Mouse (Mus musculus) lung, adult 18-20 months (tissue): ENCODE results near the gene Synrg.
A peak's percentile ranks its signal among the peaks of the same experiment; 100 is the strongest.

Source experiments
- DNase-seq, 2 experiments: peaks; one replicate each; pipeline ENCODE4 v3.0.0; 2022; ENCODE audit warnings: mixed read lengths in 2 of 2

The Synrg gene

DNA sequence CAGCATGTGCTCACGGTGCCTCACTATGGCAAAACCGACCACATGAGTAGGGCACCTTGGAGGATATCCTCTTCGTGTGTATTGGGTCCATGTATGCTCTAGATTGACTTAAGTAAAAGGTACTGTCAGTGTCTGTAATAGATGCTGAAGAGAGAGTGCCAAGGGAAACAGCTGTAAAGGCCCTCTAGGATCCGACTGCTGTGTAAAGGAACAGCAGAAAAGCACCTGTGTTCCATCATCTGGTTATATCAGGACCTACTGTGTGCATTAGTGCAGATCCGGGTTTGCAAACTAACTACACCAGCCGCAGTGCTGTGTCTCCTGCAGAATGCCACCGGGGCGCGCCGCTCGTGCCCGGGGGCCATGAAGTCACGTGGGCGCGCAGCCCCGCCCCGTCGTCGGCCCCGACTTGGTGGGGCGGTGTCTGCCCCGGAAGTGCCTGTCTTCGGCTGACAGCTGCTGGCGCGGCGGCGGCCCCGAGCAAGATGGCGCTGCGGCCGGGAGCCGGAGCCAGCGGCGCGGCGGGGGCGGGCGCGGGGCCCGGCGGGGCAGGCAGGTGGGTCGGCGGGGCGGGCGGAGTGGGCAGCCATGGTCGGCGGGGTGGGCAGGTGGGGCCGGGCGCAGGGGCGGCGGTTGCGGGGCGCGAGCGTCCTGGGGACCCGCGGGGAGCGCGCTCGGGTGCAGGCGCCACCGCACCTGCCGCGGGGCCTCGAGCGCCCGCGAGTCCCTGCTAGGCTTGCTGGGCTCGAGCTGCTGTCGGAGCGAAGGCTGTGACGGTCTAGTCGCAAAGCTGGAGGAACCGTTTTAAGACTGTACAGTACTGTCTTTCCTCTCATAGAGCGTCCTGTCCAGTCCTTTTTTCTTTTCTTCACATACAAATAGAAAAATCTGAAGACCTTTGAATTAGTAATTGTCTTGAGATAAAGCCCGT, at the start of gene Synrg:
Gene Synrg, plus strand, starts transcription at position 438 of the 931 bp plus-strand sequence.
- peak; percentile 89 to 93 for DNase-seq

DNA sequence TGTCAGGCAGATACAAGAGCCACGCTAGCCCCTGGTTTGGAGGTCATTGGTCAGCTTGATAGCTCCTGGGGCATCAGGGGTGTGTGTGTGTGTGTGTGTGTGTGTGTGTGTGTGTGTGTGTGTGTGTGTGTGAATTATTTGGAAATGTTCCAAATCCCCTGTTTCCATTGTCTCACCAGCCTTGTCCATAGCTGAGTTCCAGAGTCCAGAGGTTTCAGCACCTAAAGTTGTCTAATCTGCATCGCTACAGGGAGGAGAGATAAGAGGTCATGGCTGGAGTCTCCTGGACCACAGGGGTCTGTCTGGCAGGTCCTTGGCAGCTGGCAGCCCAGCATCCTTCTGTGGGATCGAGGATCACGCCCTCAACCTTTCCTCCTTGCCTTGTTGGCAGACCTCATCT, 49.7 kb upstream of the Synrg start:
- no peak for DNase-seq

DNA sequence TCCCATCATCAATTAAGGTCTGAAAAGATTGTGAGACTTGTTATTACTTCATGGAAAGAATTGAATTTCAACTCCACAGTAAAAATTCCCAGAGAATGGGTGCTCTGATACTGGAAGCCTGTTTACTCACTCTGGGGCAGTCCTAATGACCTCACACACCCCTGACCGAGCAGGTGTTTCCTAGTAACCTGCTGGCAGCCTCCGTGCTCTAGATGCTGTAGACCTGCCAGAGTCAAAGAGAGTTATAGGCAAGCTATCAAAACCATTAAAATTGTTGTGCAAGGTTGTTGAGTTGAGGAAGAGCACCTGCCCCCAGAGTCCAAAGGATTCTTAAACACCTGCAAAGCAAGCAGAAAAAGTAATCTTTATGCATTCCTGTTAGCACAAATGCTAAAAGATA, 41.6 kb upstream of the Synrg start:
- DNase-seq = peak; percentile 40 to 67

DNA sequence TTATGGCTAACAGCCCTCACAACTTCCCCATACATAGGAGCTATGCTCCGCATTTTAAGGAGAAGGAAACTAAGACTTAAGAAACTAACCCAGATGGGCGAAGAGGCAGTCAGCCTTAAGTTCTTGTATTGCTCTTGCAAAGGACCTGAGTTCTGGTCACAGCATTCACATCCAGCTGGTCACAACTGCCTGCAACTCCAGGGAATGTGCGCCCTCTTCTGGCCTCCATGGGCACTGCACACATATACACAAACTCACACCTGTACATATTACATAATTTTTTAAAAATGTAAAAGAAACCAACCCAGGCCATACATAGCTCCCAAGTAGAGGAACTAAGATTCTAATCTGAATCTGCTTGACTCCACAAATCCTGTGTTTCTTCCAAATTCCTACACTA, 37.1 kb upstream of the Synrg start:
- no peak for DNase-seq

DNA sequence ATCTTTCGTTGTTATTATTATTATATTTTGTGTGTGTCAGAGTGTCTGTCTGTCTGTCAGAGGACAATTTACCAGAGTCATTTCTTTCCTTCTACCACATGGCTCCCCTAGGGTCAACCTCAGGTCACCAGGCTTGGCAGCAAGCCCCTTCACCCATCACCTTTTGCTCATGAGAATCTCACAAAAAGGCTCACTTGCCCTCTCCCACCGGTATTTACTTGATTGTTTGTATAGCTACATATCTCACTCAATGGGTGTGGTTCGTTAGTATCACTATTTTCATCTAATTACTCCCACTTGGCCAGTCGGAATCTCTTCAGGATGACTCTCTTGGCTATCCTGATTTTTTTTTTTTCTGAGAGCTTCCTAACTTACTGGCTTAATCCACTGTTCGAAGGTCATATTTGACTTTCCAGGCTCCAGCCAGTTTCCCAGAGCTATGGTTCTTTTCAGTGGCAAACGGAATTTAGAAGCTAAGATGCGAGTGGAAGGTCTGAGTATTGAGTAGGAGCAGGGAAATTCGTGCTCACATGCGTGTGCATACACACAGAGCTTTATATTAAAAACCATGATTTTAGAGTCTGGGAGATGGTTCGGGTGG, 31.6 kb upstream of the Synrg start:
- no peak for DNase-seq

DNA sequence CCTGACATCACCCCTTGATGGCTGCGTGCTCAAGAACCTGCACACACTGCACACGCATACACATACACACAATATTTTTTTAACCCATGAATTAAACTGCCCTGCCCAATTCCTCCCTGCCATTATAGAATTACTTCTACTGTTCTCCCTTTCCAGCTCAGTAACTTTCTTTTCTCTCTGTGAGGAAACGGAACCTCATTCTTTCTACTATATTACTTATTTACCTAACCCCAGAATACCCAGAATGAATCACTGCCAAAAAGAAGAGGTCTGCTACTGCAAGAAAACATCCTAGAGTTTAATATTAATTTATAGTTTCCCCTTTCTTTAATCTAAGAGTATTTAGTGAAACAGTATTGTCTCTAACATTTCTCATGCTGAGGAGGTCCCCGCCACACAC, 30.9 kb upstream of the Synrg start:
- no peak for DNase-seq

DNA sequence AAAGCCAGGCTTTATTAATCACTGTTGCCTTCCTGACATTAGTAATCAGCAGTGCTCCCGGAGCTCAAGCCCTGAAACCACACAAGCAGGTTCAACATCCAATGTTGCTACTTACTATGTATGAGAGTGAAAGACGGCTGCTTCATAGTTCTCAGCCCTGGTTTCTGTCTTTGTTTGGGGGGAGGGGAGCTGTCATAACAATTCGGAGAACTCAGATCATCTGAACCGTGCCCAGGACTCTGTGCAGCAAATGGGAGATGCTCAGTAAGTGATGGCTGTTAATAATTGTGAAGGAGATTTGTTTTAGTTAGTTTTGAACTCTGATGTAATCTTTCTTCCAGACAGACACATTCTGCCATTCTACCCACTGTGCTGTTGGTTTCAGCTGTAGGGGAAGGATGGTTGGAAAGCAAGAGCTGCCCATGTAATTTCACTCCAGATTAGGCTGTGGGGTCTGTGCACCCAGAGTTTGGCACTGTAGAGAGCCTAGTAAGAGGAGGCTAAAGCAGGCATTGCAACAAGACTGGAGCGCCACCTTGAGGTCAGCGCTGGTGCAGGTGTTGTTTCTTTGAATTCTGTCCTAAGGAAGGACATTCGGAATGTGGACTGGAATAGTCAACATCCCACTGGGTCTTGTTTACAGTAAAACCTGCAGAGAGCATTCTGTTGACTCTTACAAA, 28.1 kb upstream of the Synrg start:
- peak; percentile 68 to 74 for DNase-seq

DNA sequence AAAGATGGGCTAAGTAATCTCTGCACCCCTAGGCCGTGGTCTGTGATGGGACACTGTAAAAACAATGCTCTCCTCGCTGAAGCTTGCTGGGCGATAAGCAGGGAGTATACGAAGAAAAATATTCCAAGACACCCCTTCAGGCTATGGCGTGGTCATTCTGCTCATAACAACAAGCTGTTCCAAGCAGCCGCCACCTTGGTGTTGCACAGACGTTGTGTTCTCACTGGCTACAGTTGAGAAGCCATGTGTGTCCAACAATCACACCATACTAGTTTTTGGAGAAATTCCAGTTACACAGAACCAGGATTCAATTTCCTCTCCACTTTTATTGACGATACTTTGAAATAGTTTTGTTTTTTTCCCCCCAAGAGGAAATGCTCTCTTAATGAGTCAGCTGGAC, 25.7 kb upstream of the Synrg start:
- no peak for DNase-seq

DNA sequence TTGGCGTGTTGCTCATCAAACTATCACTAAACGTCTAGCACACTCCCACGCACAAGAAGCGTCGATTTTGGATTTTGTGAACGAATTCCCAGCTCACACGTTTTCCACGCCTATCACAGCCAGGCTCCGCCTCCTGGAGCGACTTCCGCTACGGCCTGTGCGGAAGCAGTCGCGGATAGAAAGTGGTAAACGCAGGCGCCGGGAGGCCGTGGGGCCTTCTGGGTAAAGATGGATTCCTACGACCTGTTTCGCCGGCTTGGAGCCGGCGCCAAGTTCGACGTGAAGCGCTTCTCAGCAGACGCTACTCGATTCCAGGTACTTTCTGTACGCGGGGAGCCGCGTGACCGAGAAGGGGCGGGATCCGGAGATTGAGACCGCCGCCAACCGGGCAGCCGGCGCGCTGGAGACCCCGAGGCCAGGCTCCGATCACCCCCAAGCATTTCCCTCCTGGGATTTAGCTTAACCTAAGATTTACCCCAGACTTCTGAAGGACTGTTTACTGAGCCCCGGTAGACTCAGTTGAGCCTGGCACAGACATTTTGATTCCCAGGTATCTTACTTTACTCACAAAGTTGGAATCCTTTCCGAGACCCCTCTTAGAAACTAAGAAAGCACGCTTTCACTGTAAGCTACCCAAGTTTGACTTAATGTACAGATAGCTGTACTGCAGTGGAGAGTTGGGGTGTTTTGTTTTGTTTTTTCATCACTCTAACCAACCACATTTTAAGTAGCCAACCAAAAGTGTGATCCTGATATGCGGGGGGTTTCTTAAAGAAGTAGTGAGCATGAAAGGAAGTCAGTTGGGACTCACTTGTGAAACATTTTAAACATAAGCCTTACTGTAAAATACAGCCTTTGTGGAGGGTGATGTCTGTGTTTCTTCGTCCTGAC, 22.0 kb upstream of the Synrg start, which contains the start of gene Ddx52:
Gene Ddx52, plus strand, starts transcription at position 113 of the 891 bp plus-strand sequence.
- peak; percentile 87 to 91 for DNase-seq

DNA sequence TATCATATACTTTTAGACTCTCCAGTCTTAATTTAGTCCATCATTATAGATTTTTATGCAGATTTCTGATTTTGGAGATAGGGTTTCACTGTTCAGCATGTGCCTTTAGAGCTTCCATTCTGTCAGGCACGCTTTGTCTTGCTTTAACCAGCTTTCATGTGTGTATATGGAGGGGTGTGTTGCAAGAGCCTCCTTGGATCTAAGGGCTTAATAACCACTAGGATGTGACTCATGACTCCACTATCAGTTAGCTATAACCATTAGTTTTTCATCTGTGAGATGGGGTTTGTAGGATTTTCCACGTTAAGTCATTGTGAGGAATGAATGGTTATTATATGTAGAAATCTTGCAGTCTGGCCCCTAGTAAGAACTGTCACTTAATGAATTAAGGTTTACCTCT, 7.4 kb upstream of the Synrg start:
- DNase-seq = no peak

DNA sequence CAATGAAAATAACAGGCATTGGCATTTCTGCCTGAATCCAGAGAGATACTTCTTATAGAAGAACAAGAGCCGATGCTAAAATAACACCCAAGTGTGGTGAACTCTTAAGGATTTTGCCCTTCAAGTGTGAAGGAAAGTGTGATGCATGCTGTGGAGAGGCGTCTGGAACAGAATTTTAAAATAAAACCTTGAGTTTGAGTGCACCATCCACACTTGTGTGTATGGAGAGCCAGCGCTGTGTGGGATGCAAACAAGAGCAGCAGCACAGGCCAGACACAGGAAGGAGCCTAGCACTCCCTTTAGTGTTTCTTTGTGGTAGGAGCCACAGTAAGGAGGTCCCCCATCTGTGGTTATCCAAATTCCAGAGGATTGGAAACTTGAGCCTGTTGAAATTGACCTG, 2.2 kb upstream of the Synrg start:
- DNase-seq = no peak

DNA sequence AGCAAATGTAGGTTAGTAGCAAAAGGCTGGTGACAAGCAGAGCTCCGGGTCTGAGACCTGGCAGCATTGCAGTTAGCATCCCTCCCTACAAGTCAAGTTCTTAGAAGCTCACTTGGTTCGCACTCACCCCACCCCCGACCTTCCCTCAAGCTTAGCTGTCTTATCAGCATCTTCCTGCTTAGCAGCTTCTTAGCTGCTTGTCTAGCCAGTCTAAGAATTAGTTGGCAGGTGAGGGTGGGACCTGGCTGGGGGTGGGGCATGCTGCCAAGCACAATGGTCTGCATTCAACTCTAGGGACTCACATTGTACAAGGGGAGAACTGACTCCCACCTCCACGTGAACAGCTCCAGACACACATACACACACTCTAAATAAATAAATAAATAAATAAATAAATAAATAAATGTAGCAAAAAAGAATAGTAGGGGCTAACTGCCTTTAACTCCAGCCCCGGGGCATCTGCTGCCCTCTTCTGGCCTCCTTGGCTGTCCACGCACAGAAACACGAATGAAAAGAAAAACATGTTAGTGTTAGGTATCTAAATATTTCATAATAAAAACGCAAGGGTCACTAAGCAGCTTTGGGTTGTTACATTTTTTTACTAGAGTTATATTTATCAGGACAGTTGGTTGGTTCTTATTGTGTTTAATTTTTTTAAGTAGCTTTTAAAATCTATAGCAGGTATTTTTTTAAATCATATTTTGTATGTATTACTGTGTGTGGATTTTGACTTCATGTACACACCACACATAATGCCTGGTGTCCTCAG, 3.4 kb downstream of the Synrg start:
- DNase-seq = peak in 1 of 2 experiments; percentile 10

DNA sequence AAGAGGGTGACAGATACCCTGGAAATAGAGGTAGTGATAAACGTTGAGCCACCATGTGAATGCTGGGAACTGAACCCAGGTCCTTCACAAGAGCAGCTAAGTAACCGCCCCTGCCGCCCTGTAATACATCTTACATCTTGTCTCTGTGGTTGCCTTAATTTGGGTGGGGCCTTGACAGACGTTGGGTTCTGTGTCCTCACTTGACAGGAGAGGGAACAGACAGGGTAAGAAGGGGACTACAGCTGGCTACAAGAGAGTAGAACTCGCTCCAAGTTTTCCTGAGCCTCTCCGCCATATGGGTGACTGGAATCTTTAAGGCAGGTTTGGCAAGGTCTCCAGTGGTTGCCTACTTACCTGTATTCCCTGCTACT, 4.0 kb downstream of the Synrg start:
- DNase-seq = no peak

DNA sequence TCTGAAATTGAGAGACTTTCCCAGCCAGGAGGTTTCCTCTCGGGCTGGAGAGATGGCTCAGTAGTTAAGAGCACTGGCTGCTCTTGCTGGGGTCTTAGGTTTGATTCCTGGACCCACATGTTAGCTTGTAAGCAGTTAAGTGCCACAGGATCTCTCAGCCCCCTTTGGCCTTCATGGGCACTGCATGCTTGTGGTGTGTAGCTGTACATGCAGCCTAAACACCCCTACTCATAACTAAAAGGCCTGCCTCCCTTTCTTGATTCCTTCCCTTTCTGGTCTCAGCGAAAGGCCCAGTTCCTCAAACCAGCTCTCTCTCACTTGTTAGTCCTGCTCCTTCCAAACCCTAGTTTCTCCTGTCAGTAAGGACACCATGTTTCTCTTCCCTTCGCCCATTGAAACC, 4.8 kb downstream of the Synrg start:
- no peak for DNase-seq

DNA sequence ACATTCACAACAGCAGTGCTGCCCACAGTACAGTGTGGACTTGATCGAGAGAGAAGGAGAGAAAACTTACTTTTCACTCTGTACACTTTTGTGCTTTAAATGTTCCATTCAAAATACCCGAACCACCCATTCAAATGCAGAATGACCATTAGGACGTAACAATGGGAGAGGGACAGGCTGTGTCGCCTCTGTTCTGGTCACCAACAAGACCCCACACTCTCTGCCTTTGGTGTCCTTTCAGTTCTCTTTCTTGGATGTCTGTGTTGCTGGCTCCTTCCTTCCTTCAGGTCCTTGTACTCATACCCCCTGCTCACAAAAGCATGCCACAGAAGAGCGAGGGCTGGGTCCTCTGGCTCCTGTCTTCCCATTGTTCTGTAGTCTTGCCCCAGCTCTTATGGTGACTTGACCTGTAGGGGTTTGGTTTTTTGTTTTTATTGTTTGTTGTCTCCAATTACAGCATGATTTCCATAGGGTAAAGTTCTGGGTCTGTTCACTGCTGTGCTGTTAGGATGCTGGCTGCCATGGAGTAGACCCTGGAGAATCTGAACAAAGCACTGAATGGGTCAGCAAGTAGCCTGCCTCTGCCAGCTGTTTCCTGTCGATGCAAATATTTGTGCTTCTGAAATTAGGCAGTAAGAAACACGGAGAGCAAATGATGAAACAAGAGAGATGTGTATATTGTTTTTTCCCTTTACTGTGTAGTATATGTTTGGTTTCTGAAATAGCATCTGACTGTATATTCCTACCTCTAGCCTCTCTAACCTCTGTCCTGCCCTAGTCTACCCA, 10.5 kb downstream of the Synrg start:
- DNase-seq = no peak

DNA sequence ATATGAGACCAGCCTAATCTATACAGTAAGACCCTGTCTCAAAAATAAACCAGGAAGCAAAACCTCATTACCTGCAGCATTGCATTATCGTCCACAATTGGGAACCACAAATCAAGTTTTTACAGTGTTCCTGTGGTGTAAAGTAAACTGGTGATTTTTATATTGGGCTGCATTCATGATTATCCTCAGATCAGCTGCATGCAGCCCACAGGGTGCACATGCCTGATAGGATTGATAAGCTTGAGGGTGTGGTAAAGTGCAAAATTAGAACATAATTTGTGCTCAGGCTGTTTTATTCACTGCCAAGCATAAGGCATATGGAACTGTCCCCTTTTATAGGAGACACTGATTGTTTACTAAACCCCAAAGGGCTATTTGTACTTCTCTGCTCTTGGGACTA, 11.3 kb downstream of the Synrg start:
- no peak for DNase-seq

DNA sequence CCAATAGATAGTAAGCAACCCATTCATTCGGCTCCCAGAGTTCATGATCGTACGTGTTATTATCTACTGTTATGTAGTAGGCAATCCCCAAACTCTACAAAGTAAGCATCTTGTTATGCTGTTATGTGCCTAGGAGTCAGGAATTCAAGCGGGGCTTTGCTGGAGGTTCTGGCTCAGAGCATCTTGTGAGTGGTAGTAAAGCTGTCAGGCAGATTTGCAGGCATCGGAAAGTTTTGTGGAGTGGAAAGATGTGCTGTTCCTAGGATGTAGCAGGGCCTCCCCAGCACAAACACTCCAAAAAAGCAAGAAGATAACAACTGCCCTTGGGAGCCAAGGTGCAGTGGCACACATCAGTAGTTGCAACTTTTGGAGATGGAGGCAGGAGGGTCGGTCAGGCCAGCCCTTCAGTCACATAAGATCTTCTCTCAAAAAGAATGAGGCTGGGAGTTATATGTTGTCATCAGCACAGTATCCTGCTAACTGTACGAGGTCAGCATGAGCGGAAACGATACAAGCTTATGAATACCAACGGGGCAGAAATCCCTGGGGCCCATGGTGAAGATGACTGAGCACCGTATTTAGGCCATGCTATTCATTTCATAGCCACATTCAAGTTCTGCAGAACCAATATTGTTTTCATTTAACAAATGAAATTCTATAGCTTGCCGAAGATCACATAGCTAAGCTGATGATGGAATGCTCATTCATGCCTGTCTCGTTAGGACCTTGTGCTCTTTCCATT, 12.2 kb downstream of the Synrg start:
- no peak for DNase-seq

DNA sequence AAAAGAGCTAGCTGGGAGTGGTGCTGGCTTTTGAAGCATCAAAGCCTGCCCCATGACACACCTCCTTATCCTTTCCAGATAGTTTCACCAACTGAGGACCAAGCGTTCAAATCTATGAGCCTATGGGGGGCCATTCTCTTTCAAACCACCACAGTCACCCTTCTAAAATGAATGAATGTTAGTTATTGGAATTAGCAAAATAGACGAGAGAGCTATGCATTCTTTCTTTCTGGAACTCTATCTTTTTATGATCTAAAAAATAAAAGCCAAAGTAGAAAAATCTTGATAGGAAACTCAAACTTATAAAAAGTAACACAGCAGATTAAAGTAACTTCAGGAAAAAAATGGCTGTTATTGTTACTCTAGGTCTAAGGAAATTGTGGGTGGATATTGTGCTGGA, 13.6 kb downstream of the Synrg start:
- DNase-seq = no peak

DNA sequence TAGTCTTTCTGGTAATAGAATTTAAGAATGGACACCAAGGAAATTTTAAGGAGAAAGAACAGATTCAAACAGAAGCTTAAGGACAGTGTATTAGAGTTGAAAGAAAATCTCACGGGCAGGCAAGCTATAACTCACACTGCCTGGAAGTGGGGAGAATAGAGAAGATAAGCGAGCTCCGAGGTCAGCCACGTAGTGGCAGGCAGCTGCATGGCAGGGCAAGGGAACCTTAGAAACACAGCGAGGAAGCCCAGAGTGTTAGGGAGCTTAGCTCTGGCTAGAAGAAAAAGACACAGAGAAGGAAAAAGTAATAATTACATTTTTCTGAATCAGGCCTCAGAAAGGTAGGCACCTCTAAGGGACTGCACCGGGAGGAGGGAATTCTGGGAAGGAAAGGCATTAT, 15.8 kb downstream of the Synrg start:
- no peak for DNase-seq

DNA sequence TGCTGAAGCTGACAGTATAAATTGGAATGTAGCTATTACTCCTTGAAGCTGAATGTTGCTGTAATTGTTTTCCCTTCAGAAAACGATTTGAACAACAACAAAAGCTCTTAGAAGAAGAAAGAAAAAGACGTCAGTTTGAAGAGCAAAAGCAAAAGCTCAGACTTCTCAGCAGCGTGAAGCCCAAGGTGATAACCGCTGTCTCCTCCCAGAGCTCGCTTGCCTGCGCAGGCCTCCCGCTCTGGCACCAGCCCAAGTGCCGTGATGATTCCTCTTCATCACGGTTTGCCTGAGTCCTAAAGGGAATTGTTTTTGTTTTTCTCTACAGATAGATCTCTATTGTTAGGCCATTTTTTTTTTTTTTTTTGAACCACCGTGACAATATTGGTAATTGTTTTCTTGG, 17.1 kb downstream of the Synrg start:
- no peak for DNase-seq
